Mouse (Mus musculus) CH12.LX (cell line): ENCODE data around the gene Prrc2b. TPM values are rescaled to one million over a fixed set of nuclear protein-coding genes. Genes with fewer than 3 reads are reported as not detected.

Experiments used
- DNase-seq: peaks from one replicate; pipeline ENCODE4 v3.0.0-alpha.2; 2013; ENCODE audit errors: extremely low read depth
- H3K27ac ChIP-seq: 2 replicates; pipeline ENCODE4 v1.5.1; 2012; ENCODE audit warnings: low read depth, mild to moderate bottlenecking, control low read depth, moderate library complexity; ENCODE audit not compliant: insufficient read depth
- H3K27me3 ChIP-seq: replicated peaks from 2 replicates; pipeline ENCODE3; 2012; ENCODE audit warnings: inconsistent platforms
- H3K36me3 ChIP-seq, 2 experiments: replicated peaks in 1 of 2; 2 replicates each; pipeline versions ENCODE3 to v1.6.1; 2012; ENCODE audit warnings: inconsistent platforms in 1 of 2, low read length in 1 of 2, mild to moderate bottlenecking in 1 of 2, mixed read lengths in 1 of 2, moderate library complexity in 1 of 2; ENCODE audit not compliant: control insufficient read depth in 1 of 2, insufficient read depth in 1 of 2
- H3K4me1 ChIP-seq, 2 experiments: 2 replicates each; pipeline ENCODE4 v1.6.1; 2012; ENCODE audit warnings: inconsistent platforms in 1 of 2, moderate library complexity in 1 of 2; ENCODE audit not compliant: insufficient read depth in 2 of 2, control insufficient read depth in 1 of 2
- H3K4me2 ChIP-seq: 2 replicates; pipeline ENCODE4 v1.6.1; 2012; ENCODE audit warnings: low read depth, mild to moderate bottlenecking, control low read depth; ENCODE audit not compliant: poor library complexity, insufficient read depth, severe bottlenecking
- H3K4me3 ChIP-seq, 3 experiments: fragments of 150-350 bp in 1 of 3; sonication (generic) in 1 of 3; replicated peaks in 1 of 3; 2 replicates each; pipeline versions ENCODE3 to v1.5.1; 2011 to 2012; ENCODE audit warnings: low read depth in 2 of 3, low read length in 2 of 3, mild to moderate bottlenecking in 2 of 3, moderate library complexity in 2 of 3, control low read depth in 1 of 3, improper control_type of control experiment in 1 of 3, inconsistent platforms in 1 of 3, mixed read lengths in 1 of 3; ENCODE audit not compliant: poor library complexity in 1 of 3
- H3K79me2 ChIP-seq: replicated peaks from 2 replicates; pipeline ENCODE4 v1.6.1; 2012; ENCODE audit warnings: mild to moderate bottlenecking, moderate library complexity; ENCODE audit not compliant: control insufficient read depth, poor library complexity, insufficient read depth, severe bottlenecking; ENCODE audit errors: extremely low read depth
- H3K9ac ChIP-seq: 2 replicates; pipeline ENCODE4 v1.6.1; 2012; ENCODE audit warnings: low read depth, mild to moderate bottlenecking, control low read depth, moderate library complexity; ENCODE audit not compliant: insufficient read depth
- H3K9me3 ChIP-seq: replicated peaks from 2 replicates; pipeline ENCODE3; 2012; ENCODE audit warnings: low read length, inconsistent platforms, mixed read lengths
- BHLHE40 ChIP-seq: IDR thresholded peaks from 2 replicates; pipeline ENCODE4 v1.6.1; 2011; ENCODE audit warnings: mild to moderate bottlenecking, low read depth, low read length, improper control_type of control experiment
- CHD2 ChIP-seq: IDR thresholded peaks from 2 replicates; pipeline ENCODE4 v1.6.1; 2011; ENCODE audit warnings: low read length, improper control_type of control experiment
- E2F4 ChIP-seq: IDR thresholded peaks from 2 replicates; pipeline ENCODE4 v1.6.1; 2011; ENCODE audit warnings: low read depth, low read length, improper control_type of control experiment; ENCODE audit not compliant: insufficient replicate concordance
- EP300 ChIP-seq: IDR thresholded peaks from 2 replicates; pipeline ENCODE4 v1.6.1; 2011; ENCODE audit warnings: low read length, improper control_type of control experiment
- ETS1 ChIP-seq: conservative IDR thresholded peaks from 2 replicates; pipeline ENCODE4 v1.6.1; 2012; ENCODE audit warnings: low read depth, mild to moderate bottlenecking, inconsistent platforms, low read length, improper control_type of control experiment, moderate library complexity
- GABPA ChIP-seq: IDR thresholded peaks from 2 replicates; pipeline ENCODE4 v1.6.1; 2012; ENCODE audit warnings: low read depth, low read length, improper control_type of control experiment, inconsistent platforms; ENCODE audit not compliant: insufficient replicate concordance
- JUN ChIP-seq: IDR thresholded peaks from 2 replicates; pipeline ENCODE4 v1.6.1; 2011; ENCODE audit warnings: low read depth, mild to moderate bottlenecking, low read length, improper control_type of control experiment, moderate library complexity; ENCODE audit not compliant: insufficient read depth
- JUND ChIP-seq: conservative IDR thresholded peaks from 2 replicates; pipeline ENCODE4 v1.6.1; 2011; ENCODE audit warnings: low read depth, low read length, improper control_type of control experiment
- KAT2A ChIP-seq: IDR thresholded peaks from 2 replicates; pipeline ENCODE4 v1.6.1; 2012; ENCODE audit warnings: low read length, improper control_type of control experiment, inconsistent platforms; ENCODE audit not compliant: insufficient replicate concordance
- MAFK ChIP-seq: IDR thresholded peaks from 2 replicates; pipeline ENCODE4 v1.6.1; 2011; ENCODE audit warnings: low read length, improper control_type of control experiment; ENCODE audit not compliant: insufficient replicate concordance
- MAZ ChIP-seq: IDR thresholded peaks from 2 replicates; pipeline ENCODE4 v1.6.1; 2012; ENCODE audit warnings: low read depth, mild to moderate bottlenecking, inconsistent platforms, low read length, improper control_type of control experiment, moderate library complexity
- MEF2A ChIP-seq: IDR thresholded peaks from 2 replicates; pipeline ENCODE4 v1.6.1; 2014; ENCODE audit warnings: low read depth, mild to moderate bottlenecking, inconsistent platforms, low read length, improper control_type of control experiment, borderline replicate concordance
- MXI1 ChIP-seq: IDR thresholded peaks from 2 replicates; pipeline ENCODE4 v1.6.1; 2011; ENCODE audit warnings: mild to moderate bottlenecking, low read depth, low read length, improper control_type of control experiment
- MYC ChIP-seq: IDR thresholded peaks from 2 replicates; pipeline ENCODE4 v1.6.1; 2011; ENCODE audit warnings: low read depth, mild to moderate bottlenecking, improper control_type of control experiment, low read length
- NELFE ChIP-seq: IDR thresholded peaks from 2 replicates; pipeline ENCODE4 v1.6.1; 2011; ENCODE audit warnings: low read depth, low read length, improper control_type of control experiment
- POLR2A ChIP-seq: IDR thresholded peaks from 2 replicates; pipeline ENCODE4 v1.6.1; 2011; ENCODE audit warnings: low read depth, mild to moderate bottlenecking, improper control_type of control experiment, low read length
- RCOR1 ChIP-seq: conservative IDR thresholded peaks from 2 replicates; pipeline ENCODE4 v1.6.1; 2012; ENCODE audit warnings: low read depth, mild to moderate bottlenecking, inconsistent platforms, low read length, improper control_type of control experiment
- UBTF ChIP-seq: IDR thresholded peaks from 2 replicates; pipeline ENCODE4 v1.6.1; 2012; ENCODE audit warnings: low read depth, mild to moderate bottlenecking, inconsistent platforms, low read length, improper control_type of control experiment, moderate library complexity
- ZMIZ1 ChIP-seq: IDR thresholded peaks from 2 replicates; pipeline ENCODE4 v1.6.1; 2012; ENCODE audit warnings: low read depth, mild to moderate bottlenecking, inconsistent platforms, low read length, improper control_type of control experiment
- ZNF384 ChIP-seq: IDR thresholded peaks from 2 replicates; pipeline ENCODE4 v1.6.1; 2012; ENCODE audit warnings: low read depth, low read length, improper control_type of control experiment, inconsistent platforms
- dilution Hi-C: fragments of 300-500 bp; cut with MboI; formaldehyde crosslinking; loops from 2 replicates; pipeline ENCODE4 v1.14.3; 2020; ENCODE audit warnings: low sequenced_read_pairs; ENCODE audit not compliant: extremely low pct_unique_long_range_greater_than_20kb, extremely low pct_ligation_motif_present
- in situ Hi-C: fragments of 300-500 bp; cut with MboI; formaldehyde crosslinking; loops from 3 replicates; pipeline ENCODE4 v1.14.3; 2019; ENCODE audit warnings: low sequenced_read_pairs, low pct_ligation_motif_present, low pct_unique_long_range_greater_than_20kb, mixed read lengths
- polyA plus RNA-seq: library from polyadenylated mRNA; unstranded; fragments of >175 nt; gene quantifications from 2 replicates; pipeline ENCODE4 v1.2.1, GENCODE M21; 2012; ENCODE audit warnings: low read depth; ENCODE audit not compliant: insufficient read length
- total RNA-seq, 2 experiments: library from RNA; depleted of rRNA; stranded (reverse); fragments of 300-350 nt in 1 of 2; fragments of >200 nt in 1 of 2; gene quantifications; 2 replicates each; pipeline ENCODE4 v1.2.3; 2012 to 2014

Prrc2b gene
- total and polyA plus RNA-seq, 3 experiments, result 7.6 to 59.9 (median 42.2) TPM

GRCm38 (mm10) chr2:32121150-32121549 is 29.7 kb upstream of the Prrc2b start:
- Histone ChIP-seq H3K27ac (no peak overlapping the region), H3K9me3 (peaks cover 13% of the 10 kb centered on the region), H3K4me1 (no peaks in the 10 kb centered on the region; a peak in 1 of 4 replicates), H3K79me2 (no peaks in the 10 kb centered on the region), H3K4me3 (no peak overlapping the region), H3K4me2 (no peak overlapping the region), H3K27me3 (peaks cover 15% of the 10 kb centered on the region), H3K9ac (no peak overlapping the region), H3K36me3 (no peaks in the 10 kb centered on the region)
- in situ Hi-C loops, result no loop called here
- no peak for TF ChIP-seq RCOR1
- TF ChIP-seq MEF2A, result no peak
- no peak for TF ChIP-seq E2F4
- TF ChIP-seq GABPA, result no peak
- no peak for TF ChIP-seq MAZ
- no peak for TF ChIP-seq NELFE
- no peak for TF ChIP-seq ZMIZ1
- TF ChIP-seq JUN, result no peak
- no peak for TF ChIP-seq ETS1
- TF ChIP-seq CHD2, result no peak
- no peak for TF ChIP-seq MAFK
- no peak for TF ChIP-seq POLR2A
- no peak for TF ChIP-seq JUND
- no peak for TF ChIP-seq BHLHE40
- TF ChIP-seq MYC, result no peak
- no peak for TF ChIP-seq UBTF
- no peak for TF ChIP-seq KAT2A
- DNase-seq, result no peak
- dilution Hi-C loops, result no loop called here

GRCm38 (mm10) chr2:32121785-32122184 is 29.1 kb upstream of the Prrc2b start:
- peaks cover 7% of the 10 kb centered on the region for H3K9me3 ChIP-seq
- no peak overlapping the region for H3K27ac ChIP-seq
- no peaks in the 10 kb centered on the region for H3K79me2 ChIP-seq
- in situ Hi-C loops, result no loop called here
- no peaks in the 10 kb centered on the region for H3K36me3 ChIP-seq
- no peak overlapping the region for H3K9ac ChIP-seq
- TF ChIP-seq RCOR1, result no peak
- TF ChIP-seq UBTF, result no peak
- no peak for TF ChIP-seq BHLHE40
- no peak for TF ChIP-seq MXI1
- no peak for TF ChIP-seq EP300
- TF ChIP-seq ZNF384, result peak; percentile 61
- no peak for TF ChIP-seq ETS1
- no peak for TF ChIP-seq GABPA
- TF ChIP-seq MYC, result no peak
- TF ChIP-seq, all 38 proteins: peak for 1
- Histone ChIP-seq H3K4me2 (no peak overlapping the region), H3K4me3 (no peak overlapping the region), H3K4me1 (no peaks in the 10 kb centered on the region; a peak in 1 of 4 replicates), H3K27me3 (peaks cover 13% of the 10 kb centered on the region)
- dilution Hi-C loops, result no loop called here
- no peak for DNase-seq
